Mouse (Mus musculus) cerebellum, postnatal 4 days (tissue): ENCODE measurements around the gene Cnot11.

Experiments used
- DNase-seq, 2 experiments: peaks; one replicate each; pipeline ENCODE4 v3.0.0; 2022; ENCODE audit warnings: low spot score in 2 of 2, mixed read lengths in 1 of 2

Gene Cnot11

GRCm38 (mm10) chr1:39534831-39535230, at the start of gene Cnot11:
TSS of gene Cnot11 (plus strand) at chr1:39534992.
- DNase-seq = no peak

DNA sequence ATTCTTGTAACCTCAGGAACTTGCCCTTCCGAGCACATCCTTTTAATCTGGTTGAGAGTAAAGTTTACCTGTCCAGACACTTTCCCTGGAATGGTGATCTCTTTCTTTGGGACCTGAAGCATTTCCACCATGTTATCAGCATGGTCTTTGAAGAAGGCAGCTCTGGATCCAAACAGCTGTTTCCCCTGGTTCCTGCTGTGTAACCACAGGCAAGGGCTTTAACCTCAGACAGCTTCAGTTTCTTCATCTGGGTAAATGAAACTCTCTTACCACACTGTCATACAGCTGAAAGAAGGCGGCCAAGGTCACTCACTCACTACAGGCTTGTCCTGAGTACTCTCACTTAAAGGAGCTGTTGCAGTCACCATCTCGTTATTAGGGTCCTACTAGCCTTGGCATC, 47.4 kb upstream of the Cnot11 start:
- DNase-seq = no peak

GRCm38 (mm10) chr1:39493165-39493564, 41.6 kb upstream of the Cnot11 start:
- DNase-seq = no peak

DNA sequence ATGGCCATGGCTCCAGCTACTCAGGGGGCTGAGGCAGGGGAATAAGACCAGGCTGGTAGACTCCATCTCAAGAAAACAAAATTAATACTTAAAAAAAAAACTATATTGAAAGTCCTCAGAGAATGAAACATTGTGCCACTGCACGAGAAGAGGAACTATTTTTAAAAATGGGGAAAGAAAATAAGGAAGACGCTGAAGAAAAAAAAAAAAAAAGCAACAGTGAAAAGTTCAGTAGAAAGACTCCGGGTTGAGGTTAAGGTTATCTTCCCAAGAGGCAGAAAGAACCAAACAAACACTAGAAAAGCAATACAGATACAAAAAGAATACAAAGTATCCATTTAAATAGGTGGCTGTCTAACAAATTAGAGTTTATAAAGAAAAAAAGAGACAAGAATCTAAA, 41.1 kb upstream of the Cnot11 start:
- no peak for DNase-seq

GRCm38 (mm10) chr1:39496995-39497394, 37.8 kb upstream of the Cnot11 start:
- no peak for DNase-seq

- DNase-seq = no peak
Measured at GRCm38 (mm10) chr1:39497748-39498147, 37.0 kb upstream of the Cnot11 start.

- no peak for DNase-seq
Measured at GRCm38 (mm10) chr1:39499485-39499941, 35.3 kb upstream of the Cnot11 start.

GRCm38 (mm10) chr1:39502817-39503633, 31.8 kb upstream of the Cnot11 start:
- no peak for DNase-seq

GRCm38 (mm10) chr1:39504261-39504660, 30.5 kb upstream of the Cnot11 start:
- no peak for DNase-seq

GRCm38 (mm10) chr1:39505600-39505999, 29.2 kb upstream of the Cnot11 start:
- DNase-seq = no peak

DNA sequence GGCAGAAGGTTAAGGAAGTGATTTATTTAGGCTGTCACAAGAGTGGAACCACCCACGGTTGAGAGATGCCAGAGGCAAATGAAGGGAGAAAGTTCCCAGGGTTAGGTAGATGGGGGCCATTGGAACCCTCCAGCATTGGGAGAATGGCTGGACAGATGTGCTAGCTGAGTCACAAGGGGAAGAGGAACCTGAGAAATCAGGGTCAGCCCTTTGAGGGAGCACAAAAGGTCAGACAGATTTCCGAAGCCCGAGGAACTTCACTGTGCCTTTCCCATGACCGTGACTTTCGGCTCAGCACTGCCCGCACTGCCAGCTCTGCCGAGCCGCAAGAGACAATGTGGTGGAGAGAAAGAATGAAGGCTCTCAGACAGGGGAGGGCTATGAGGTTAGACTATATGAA, 23.0 kb upstream of the Cnot11 start:
- DNase-seq = no peak

DNA sequence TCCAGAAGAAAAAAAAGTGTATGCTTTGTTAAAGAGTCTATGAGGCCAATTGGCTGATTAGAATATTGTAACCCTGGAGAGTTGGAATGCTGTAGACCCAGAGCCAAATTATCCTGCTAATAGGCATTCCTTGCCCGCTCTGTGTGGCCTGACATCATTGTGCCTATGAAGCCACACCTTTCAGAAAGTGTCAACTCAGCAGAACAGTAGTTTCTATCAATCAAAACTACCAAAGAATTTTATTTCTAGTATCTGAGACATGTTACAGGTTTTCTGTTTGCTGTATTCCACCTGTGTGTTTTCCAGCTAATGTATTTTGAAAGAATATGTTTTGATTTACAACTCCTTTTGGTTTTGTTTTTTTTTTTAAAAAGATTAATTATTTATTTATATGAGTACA, 22.6 kb upstream of the Cnot11 start:
- no peak for DNase-seq

- no peak for DNase-seq
Measured at GRCm38 (mm10) chr1:39515303-39515991, 19.3 kb upstream of the Cnot11 start.

DNA sequence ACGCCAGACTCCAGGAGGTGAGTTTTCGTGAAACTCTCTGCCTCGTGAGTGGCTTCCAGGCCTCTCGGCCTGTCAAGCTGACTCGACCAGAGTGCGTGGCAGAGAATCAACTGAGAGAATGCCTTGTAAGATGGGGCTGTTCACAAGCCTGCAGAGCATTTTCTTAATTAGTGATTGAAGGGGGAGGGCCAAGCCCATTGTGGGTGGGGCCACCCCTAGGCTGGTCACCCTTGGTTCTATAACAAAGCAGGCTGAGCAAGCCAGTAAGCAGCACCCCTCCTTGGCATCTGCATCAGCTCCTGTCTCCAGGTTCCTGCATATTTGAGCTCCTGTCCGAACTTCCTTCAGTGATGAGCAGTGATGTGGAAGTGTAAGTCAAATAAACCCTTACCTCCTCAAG, 13.5 kb upstream of the Cnot11 start:
- DNase-seq = no peak

DNA sequence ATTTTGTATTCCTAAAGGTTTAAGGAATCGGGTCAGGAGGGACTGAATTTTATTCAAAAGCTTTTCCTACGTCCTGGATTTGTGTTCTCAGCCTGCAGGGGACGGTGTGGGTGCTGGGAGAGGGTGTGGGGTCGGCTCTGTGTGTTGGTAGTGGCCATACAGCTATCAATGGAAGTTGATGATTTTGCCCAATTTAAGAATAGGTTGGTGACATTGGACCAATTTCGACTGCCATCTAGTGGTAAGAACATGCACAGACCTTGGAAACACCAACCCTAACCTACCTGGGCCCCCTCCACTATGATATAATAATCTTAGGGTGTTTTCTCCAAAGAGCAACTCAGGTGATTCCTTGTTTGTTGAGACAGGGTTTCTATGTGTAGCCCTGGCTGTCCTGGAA, 12.3 kb upstream of the Cnot11 start:
- peak in 1 of 2 experiments; percentile 31 for DNase-seq

DNA sequence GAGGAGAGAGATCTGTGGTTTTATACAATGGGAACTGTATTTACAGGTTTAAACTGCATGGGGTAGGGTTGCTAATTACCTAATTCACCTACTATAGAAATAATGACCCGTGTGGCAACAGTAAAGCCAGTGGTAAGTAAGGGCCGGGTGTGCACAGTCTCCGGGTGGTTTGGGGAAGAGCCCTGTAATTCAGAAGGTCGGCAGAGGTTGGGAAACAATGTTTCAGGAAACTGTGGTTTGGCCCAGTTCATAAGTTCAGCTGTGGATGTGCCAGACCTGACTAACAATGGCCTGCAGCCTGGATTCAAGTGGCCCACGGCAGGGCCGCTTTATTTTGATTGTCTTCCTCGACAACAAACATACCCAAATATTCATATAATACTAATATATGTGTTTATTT, 9.0 kb upstream of the Cnot11 start:
- no peak for DNase-seq

GRCm38 (mm10) chr1:39526371-39527167, 8.2 kb upstream of the Cnot11 start:
- DNase-seq = no peak

- peak; percentile 73 to 74 for DNase-seq
Measured at GRCm38 (mm10) chr1:39527432-39527831, 7.4 kb upstream of the Cnot11 start.

DNA sequence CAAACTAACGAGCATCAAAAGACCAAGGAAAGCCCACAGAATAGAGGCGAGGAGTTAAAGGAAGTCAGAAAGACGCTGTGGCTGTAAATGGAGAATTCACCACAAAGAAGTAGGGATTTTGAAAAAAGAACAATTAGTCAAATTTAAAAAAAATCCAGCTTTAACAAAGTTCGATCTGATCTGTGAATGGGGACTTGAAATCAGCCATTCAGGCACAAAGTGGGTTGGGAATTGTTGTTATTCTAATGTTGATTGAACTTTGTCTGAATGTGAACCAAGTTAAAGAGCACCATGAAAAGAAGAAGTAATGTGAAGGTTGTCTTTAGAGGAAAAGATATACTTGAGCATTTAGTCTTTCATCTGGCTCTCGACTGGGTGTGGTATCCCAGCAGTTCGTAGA, 6.5 kb upstream of the Cnot11 start:
- no peak for DNase-seq

DNA sequence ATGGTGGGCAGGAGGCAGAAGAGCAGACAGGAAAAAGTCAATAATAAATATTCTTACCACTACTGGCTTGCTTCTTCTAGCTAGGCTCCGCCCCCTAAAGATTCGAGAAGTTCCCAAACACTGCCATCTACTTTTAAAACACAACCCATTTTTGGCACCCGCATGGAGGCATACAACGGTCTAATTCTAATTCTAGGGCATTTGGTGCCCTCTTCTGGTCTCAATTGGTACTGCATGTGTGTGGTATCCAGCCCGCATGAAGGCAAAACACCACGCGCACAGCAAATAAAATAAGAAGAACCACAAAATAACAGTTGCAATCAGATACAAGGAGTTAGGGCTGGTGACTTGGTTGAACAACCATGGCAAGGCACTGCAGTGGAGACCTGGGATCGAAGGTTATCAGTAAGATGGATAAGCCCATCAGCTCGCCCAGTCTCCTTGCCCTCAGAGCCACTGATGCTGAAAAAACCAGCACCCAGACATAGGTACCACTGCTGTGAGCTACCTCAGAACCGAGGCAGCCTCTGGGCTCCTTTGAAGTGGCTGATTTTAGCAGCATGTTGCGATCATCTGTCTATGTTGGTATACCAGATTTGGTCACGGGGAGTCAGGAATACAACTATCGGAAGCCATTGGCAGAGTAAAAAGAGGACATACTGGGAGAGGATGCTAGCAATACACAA, 4.4 kb upstream of the Cnot11 start:
- peak; percentile 65 to 82 for DNase-seq

- DNase-seq = no peak
Measured at GRCm38 (mm10) chr1:39531036-39531435, 3.8 kb upstream of the Cnot11 start.

DNA sequence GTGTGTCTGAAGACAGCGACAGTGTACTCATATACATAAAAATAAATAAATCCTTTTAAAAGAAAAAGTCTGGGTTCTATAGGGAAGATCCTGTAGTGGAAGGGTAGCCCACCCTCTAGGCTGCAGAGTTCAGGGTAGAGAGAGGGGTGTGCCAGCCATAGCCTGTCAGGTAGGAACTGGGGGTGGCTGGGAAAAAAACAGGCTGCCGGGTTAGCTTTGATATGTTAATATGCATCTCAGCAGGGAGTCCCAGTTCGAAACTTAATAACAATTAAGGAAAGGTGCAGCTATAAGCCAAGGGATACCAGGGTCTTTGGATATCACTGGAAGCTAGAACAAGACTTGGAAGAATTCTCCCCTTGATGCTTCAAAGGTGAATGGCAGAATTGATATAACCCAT, 875 bp upstream of the Cnot11 start:
- DNase-seq = no peak
